In the genomic region with DNA sequence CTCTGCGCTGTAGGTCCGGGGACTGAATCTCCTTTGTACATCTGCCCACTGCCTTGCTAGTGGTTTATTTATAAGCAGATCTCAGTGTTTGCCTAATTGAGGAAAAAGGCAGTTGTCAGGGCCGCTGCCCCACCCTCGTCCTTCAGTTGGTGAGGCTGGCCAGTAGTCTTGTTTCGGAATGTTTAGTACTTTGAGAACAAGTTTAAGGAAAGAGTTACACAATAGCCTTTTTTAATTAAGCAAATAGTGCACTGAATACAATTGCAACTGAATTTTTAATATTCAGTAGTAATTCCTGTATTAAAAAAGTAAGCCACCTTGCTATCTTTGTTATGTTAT, we compare ENCODE assay signal across 8 mouse cellular contexts. TPM values are rescaled to one million over a fixed set of nuclear protein-coding genes. Genes with fewer than 3 reads are reported as not detected.
DNase-seq lines count a peak whose midpoint lies in the region; ATAC-seq lines count a peak whose summit lies in the region.

No protein-coding gene starts in this region.

- H3K9ac ChIP-seq in heart, embryonic 14.5 days (ENCODE audit: low read length) = peak overlapping the region; percentile 79
- H3K9ac ChIP-seq in hindbrain, embryonic 14.5 days = peak overlapping the region; percentile 80
- peak overlapping the region; percentile 89 for H3K9ac ChIP-seq in midbrain, embryonic 11.5 days (ENCODE audit: low read length)

- H3K27me3 ChIP-seq in heart, embryonic 14.5 days (ENCODE audit: control insufficient read depth, insufficient read depth, low read length) = no peaks in the 10 kb centered on the region
- H3K27me3 ChIP-seq in hindbrain, embryonic 14.5 days (ENCODE audit: control insufficient read depth, insufficient read depth, low read length) = no peaks in the 10 kb centered on the region
- H3K27me3 ChIP-seq in midbrain, embryonic 11.5 days (ENCODE audit: control insufficient read depth, insufficient read depth, low read length) = no peaks in the 10 kb centered on the region; the same call in 1 of the 2 replicates

- no peak for ATAC-seq in heart, embryonic 14.5 days (ENCODE audit: insufficient number of reproducible peaks, insufficient read depth, low FRiP score, low read depth)
- ATAC-seq in hindbrain, embryonic 14.5 days (ENCODE audit: low FRiP score) = no peak
- no peak for ATAC-seq in midbrain, embryonic 11.5 days (ENCODE audit: low FRiP score)

- H3K27ac ChIP-seq in heart, embryonic 14.5 days (replicated peaks in 1 of 2; ENCODE audit: control insufficient read depth in 1 of 2, insufficient read depth in 1 of 2, low read depth in 2 of 2, low read length in 2 of 2) = no peak overlapping the region
- H3K27ac ChIP-seq in hindbrain, embryonic 14.5 days = peak overlapping the region; percentile 94
- H3K27ac ChIP-seq in midbrain, embryonic 11.5 days (ENCODE audit: low read depth, low read length) = peak overlapping the region; percentile 72

- peaks cover 2 to 13% of the 10 kb centered on the region in 2 experiments for H3K4me1 ChIP-seq in heart, embryonic 14.5 days (ENCODE audit: control insufficient read depth in 2 of 2, insufficient read depth in 2 of 2, low read length in 2 of 2)
- H3K4me1 ChIP-seq in hindbrain, embryonic 14.5 days (replicated peaks; ENCODE audit: control insufficient read depth, insufficient read depth, low read length) = peaks cover 52% of the 10 kb centered on the region
- H3K4me1 ChIP-seq in midbrain, embryonic 11.5 days (ENCODE audit: control insufficient read depth, insufficient read depth, low read length) = peaks cover 13% of the 10 kb centered on the region

- no peak for DNase-seq in heart, postnatal 10 days
- DNase-seq in adipocyte (ENCODE audit: low spot score) = peak; percentile 7
- DNase-seq in hindbrain, embryonic 14.5 days (ENCODE audit: low spot score) = no peak
- no peak for DNase-seq in midbrain, embryonic 11.5 days (ENCODE audit: low spot score, missing footprints)
- no peak for DNase-seq in spleen, adult 12 weeks (ENCODE audit: low spot score)
- no peak for DNase-seq in right cerebral cortex, postnatal 10 days (ENCODE audit: low spot score in 2 of 2)
- no peak for DNase-seq in layer of hippocampus, adult 11-12 months (ENCODE audit: low spot score)

- 1% methylated on average over 5 of the region's 5 CpGs for WGBS in heart, embryonic 14.5 days
- WGBS in hindbrain, embryonic 14.5 days = under 1% methylated on average over 5 of the region's 5 CpGs
- 1% methylated on average over 5 of the region's 5 CpGs for WGBS in midbrain, embryonic 11.5 days

- no peaks in the 10 kb centered on the region for H3K36me3 ChIP-seq in heart, embryonic 14.5 days (ENCODE audit: control insufficient read depth, insufficient read depth, low read length)
- H3K36me3 ChIP-seq in hindbrain, embryonic 14.5 days (replicated peaks; ENCODE audit: control insufficient read depth, insufficient read depth) = no peaks in the 10 kb centered on the region
- H3K36me3 ChIP-seq in midbrain, embryonic 11.5 days (ENCODE audit: control insufficient read depth, insufficient read depth, low read length) = no peaks in the 10 kb centered on the region

- H3K4me2 ChIP-seq in heart, embryonic 14.5 days (ENCODE audit: low read length) = peak overlapping the region; percentile 72
- peak overlapping the region; percentile 79 for H3K4me2 ChIP-seq in hindbrain, embryonic 14.5 days (replicated peaks)
- peak overlapping the region; percentile 60 for H3K4me2 ChIP-seq in midbrain, embryonic 11.5 days

- no peaks in the 10 kb centered on the region for H3K9me3 ChIP-seq in heart, embryonic 14.5 days (ENCODE audit: control insufficient read depth, low read length)
- no peaks in the 10 kb centered on the region for H3K9me3 ChIP-seq in hindbrain, embryonic 14.5 days (ENCODE audit: control insufficient read depth, low read length)
- no peaks in the 10 kb centered on the region for H3K9me3 ChIP-seq in midbrain, embryonic 11.5 days (ENCODE audit: control insufficient read depth, low read length)

- intact Hi-C loops in heart, postnatal 10 days (cut with DNase I) = loop anchor here (5.0 to 10.0 kb wide), 2 partner anchors 193 to 1720 kb away; partner anchors contain the start of genes Rad23b and Tmem38b

- H3K4me3 ChIP-seq in heart, embryonic 14.5 days (ENCODE audit: control insufficient read depth in 1 of 2, insufficient read depth in 1 of 2, low read depth in 1 of 2, low read length in 2 of 2) = peak overlapping the region; percentile 67 to 70
- peak overlapping the region; percentile 69 for H3K4me3 ChIP-seq in hindbrain, embryonic 14.5 days (replicated peaks; ENCODE audit: low read length)
- H3K4me3 ChIP-seq in midbrain, embryonic 11.5 days (ENCODE audit: low read depth, low read length) = peak overlapping the region; percentile 85

RNA-seq across cellular contexts. Expression of gene Fsd1l, which starts 0.7 kb away (rescaled TPM):
- 10.1 and 10.6 TPM in 2 replicates for polyA plus RNA-seq in heart, embryonic 14.5 days (2014; fragmentation: Nextera tagmentation; extraction: Ambion mirVana)
- 10 to 100 TPM; 44.3 to 59.0 TPM for total RNA-seq in heart, postnatal 10 days (2021)
- 28.1 and 33.4 TPM in 2 replicates for polyA plus RNA-seq in hindbrain, embryonic 14.5 days (2014; fragmentation: Nextera tagmentation; extraction: Ambion mirVana)
- 22.7 and 26.8 TPM in 2 replicates for polyA plus RNA-seq in midbrain, embryonic 11.5 days (2014; fragmentation: Nextera tagmentation; extraction: Ambion mirVana)

Comparison
In these comparisons a context has a peak if more than half of its experiments do, and no peak if none do; other contexts are left out.
1. H3K27ac ChIP-seq: peak in hindbrain, embryonic 14.5 days (single experiment) and midbrain, embryonic 11.5 days (single experiment); none in heart, embryonic 14.5 days (0 of 2).
2. Peak in every context shown above with its lines, with median percentiles within 50 percentile points of each other: H3K4me2 ChIP-seq, H3K4me3 ChIP-seq and H3K9ac ChIP-seq.